Mouse (Mus musculus) heart, adult 2 months (tissue): ENCODE results near the gene Mef2a. TPM values are rescaled to one million over a fixed set of nuclear protein-coding genes. Genes with fewer than 3 reads are reported as not detected.

Experiments used
- DNase-seq, 2 experiments: peaks; one replicate each; pipeline ENCODE4 v3.0.0; 2021
- H3K27ac ChIP-seq: fragments of 200-600 bp; 2 replicates; pipeline ENCODE4 v1.8.1; 2022
- H3K27me3 ChIP-seq: fragments of 200-500 bp; 2 replicates; pipeline ENCODE4 v1.6.1; 2012; ENCODE audit warnings: mild to moderate bottlenecking, low read length, inconsistent platforms, mixed read lengths; ENCODE audit not compliant: control insufficient read depth, insufficient read depth
- H3K36me3 ChIP-seq: fragments of 200-500 bp; 2 replicates; pipeline ENCODE4 v1.6.1; 2012; ENCODE audit warnings: low read length, inconsistent platforms; ENCODE audit not compliant: control insufficient read depth, insufficient read depth
- H3K4me1 ChIP-seq: fragments of 200-500 bp; 2 replicates; pipeline ENCODE4 v1.6.1; 2011; ENCODE audit warnings: low read length; ENCODE audit not compliant: control insufficient read depth, insufficient read depth
- H3K4me3 ChIP-seq: fragments of 200-600 bp; 2 replicates; pipeline ENCODE4 v1.8.1; 2022
- H3K79me2 ChIP-seq: fragments of 200-500 bp; replicated peaks from 2 replicates; pipeline ENCODE4 v1.6.1; 2012; ENCODE audit warnings: mild to moderate bottlenecking, inconsistent platforms, low read length, moderate library complexity, mixed read lengths; ENCODE audit not compliant: control insufficient read depth, insufficient read depth
- H3K9ac ChIP-seq: fragments of 200-500 bp; 2 replicates; pipeline ENCODE4 v1.6.1; 2012; ENCODE audit warnings: low read depth, mild to moderate bottlenecking, control low read depth, inconsistent platforms, low read length, mixed read lengths
- CTCF ChIP-seq: fragments of 200-600 bp; IDR thresholded peaks from 2 replicates; pipeline ENCODE4 v1.8.1; 2022; ENCODE audit warnings: antibody characterized with exemption, mild to moderate bottlenecking, moderate library complexity
- EP300 ChIP-seq: fragments of 200-500 bp; IDR thresholded peaks from 2 replicates; pipeline ENCODE4 v1.6.1; 2011; ENCODE audit warnings: low read depth, low read length, control low read depth; ENCODE audit not compliant: insufficient read depth
- POLR2A ChIP-seq: fragments of 200-500 bp; IDR thresholded peaks from 2 replicates; pipeline ENCODE4 v1.6.1; 2011; ENCODE audit warnings: mild to moderate bottlenecking, low read depth, low read length, control low read depth; ENCODE audit not compliant: insufficient read depth
- WGBS: fragments of 180-500 bp; shearing (Covaris S2); methylation state at CpG from one replicate; pipeline ENCODE4 v1.1.7; 2018; 5-methylcytosine and 5-hydroxymethylcytosine counted together
- intact Hi-C: fragments of 180-260 bp; cut with DNase I; formaldehyde crosslinking; loops from one replicate; pipeline ENCODE4 v1.15.1; 2025
- polyA plus RNA-seq: library from polyadenylated mRNA; depleted of rRNA; stranded (reverse); fragments of >200 nt; gene quantifications from 2 replicates; pipeline ENCODE4 v1.2.3, GENCODE M21; 2012
- total RNA-seq, 2 experiments: library from RNA; stranded (reverse); gene quantifications; 2 replicates each; pipeline ENCODE4 v1.2.3; 2021

The Mef2a gene
- total and polyA plus RNA-seq, 3 experiments: 73.4 to 141 (median 134) TPM

GRCm38 (mm10) chr7:67259828-67260563 lies 112.7 kb downstream of the Mef2a start:
- Histone ChIP-seq H3K36me3 (peaks cover 26% of the 10 kb centered on the region), H3K27ac (no peak overlapping the region), H3K79me2 (peaks cover 2% of the 10 kb centered on the region; the same call in 1 of the 2 replicates), H3K4me3 (no peak overlapping the region), H3K27me3 (no peaks in the 10 kb centered on the region), H3K9ac (no peak overlapping the region), H3K4me1 (peaks cover 2% of the 10 kb centered on the region; the same call in 1 of the 2 replicates)
- TF ChIP-seq CTCF: peak; percentile 73
- no peak for TF ChIP-seq POLR2A
- 0 out of 2 replicates have a peak, but pooled peaks have one; percentile 25 for TF ChIP-seq EP300
- peak; percentile 70 to 78 for DNase-seq
- 26% methylated on average over 4 of the region's 4 CpGs for WGBS
- intact Hi-C loops: no loop called here

GRCm38 (mm10) chr7:67246067-67246466 lies 126.6 kb downstream of the Mef2a start:
- no peak overlapping the region for H3K9ac ChIP-seq
- intact Hi-C loops: no loop called here
- DNase-seq: no peak
- TF ChIP-seq EP300: no peak
- peaks cover 44% of the 10 kb centered on the region for H3K36me3 ChIP-seq
- H3K4me3 ChIP-seq: no peak overlapping the region
- no peaks in the 10 kb centered on the region for H3K27me3 ChIP-seq
- H3K4me1 ChIP-seq: peaks cover 7% of the 10 kb centered on the region
- WGBS: 39% methylated on average over 2 of the region's 2 CpGs
- H3K79me2 ChIP-seq: no peaks in the 10 kb centered on the region; the same call in 1 of the 2 replicates
- H3K27ac ChIP-seq: no peak overlapping the region

GRCm38 (mm10) chr7:67245255-67245654 lies 127.4 kb downstream of the Mef2a start:
- TF ChIP-seq POLR2A: no peak
- TF ChIP-seq CTCF: no peak
- no peak for TF ChIP-seq EP300
- DNase-seq: no peak
- peaks cover 49% of the 10 kb centered on the region for H3K36me3 ChIP-seq
- H3K79me2 ChIP-seq: peaks cover under 1% of the 10 kb centered on the region; the same call in 1 of the 2 replicates
- H3K9ac ChIP-seq: no peak overlapping the region
- no peak overlapping the region for H3K4me3 ChIP-seq
- intact Hi-C loops: no loop called here
- 72% methylated on average over 1 of the region's 1 CpGs for WGBS
- H3K27ac ChIP-seq: no peak overlapping the region
- H3K4me1 ChIP-seq: peaks cover 10% of the 10 kb centered on the region
- H3K27me3 ChIP-seq: no peaks in the 10 kb centered on the region

- intact Hi-C loops: loop anchor here (1.0 to 5.0 kb wide), 4 partner anchors 128 to 386 kb away; partner anchors contain the start of gene Mef2a
- no peak for DNase-seq
- peaks cover 14% of the 10 kb centered on the region for H3K4me1 ChIP-seq
- peaks cover 53% of the 10 kb centered on the region for H3K36me3 ChIP-seq
- H3K79me2 ChIP-seq: 0 out of 2 replicates have a peak, but pooled peaks cover 2% of the 10 kb centered on the region
- 12% methylated on average over 4 of the region's 4 CpGs for WGBS
- no peaks in the 10 kb centered on the region for H3K27me3 ChIP-seq
- H3K27ac ChIP-seq: peak overlapping the region; percentile 31
- no peak overlapping the region for H3K4me3 ChIP-seq
- H3K9ac ChIP-seq: no peak overlapping the region
- no peak for TF ChIP-seq POLR2A
- TF ChIP-seq CTCF: peak; percentile 51
Measured at GRCm38 (mm10) chr7:67243894-67244282, 128.8 kb downstream of the Mef2a start.

GRCm38 (mm10) chr7:67243121-67243893 lies 129.4 kb downstream of the Mef2a start:
- Histone ChIP-seq H3K9ac (no peak overlapping the region), H3K4me1 (peaks cover 16% of the 10 kb centered on the region), H3K36me3 (peaks cover 59% of the 10 kb centered on the region), H3K4me3 (no peak overlapping the region), H3K27me3 (no peaks in the 10 kb centered on the region), H3K27ac (peak overlapping the region; percentile 7; the same call in 1 of the 2 replicates), H3K79me2 (0 out of 2 replicates have a peak, but pooled peaks cover 2% of the 10 kb centered on the region)
- no peak for DNase-seq
- TF ChIP-seq CTCF (peak; percentile 87), EP300 (no peak), POLR2A (no peak)
- WGBS: 19% methylated on average over 2 of the region's 2 CpGs
- intact Hi-C loops: loop anchor here (1.0 to 5.0 kb wide), 4 partner anchors 129 to 387 kb away; partner anchors contain the start of gene Mef2a
